Mouse (Mus musculus) adrenal gland, postnatal 10 days (tissue): Measurements from ENCODE around the gene Cabp1. TPM values are rescaled to one million over a fixed set of nuclear protein-coding genes. Genes with fewer than 3 reads are reported as not detected.
A peak's percentile ranks its signal among the peaks of the same experiment; 100 is the strongest.
"Not testable (repeated sequence)": the region's sequence is repeated elsewhere in the genome, so short reads cannot be mapped to it uniquely, and the experiment has no call there.

ENCODE experiments used
- DNase-seq: peaks from one replicate; pipeline ENCODE4 v3.0.0; 2021; ENCODE audit warnings: mixed read lengths
- total RNA-seq, 2 experiments: library from RNA; stranded (reverse); gene quantifications; 2 replicates each; pipeline ENCODE4 v1.2.3; 2021

Cabp1 gene
- total RNA-seq, 2 experiments from 2014 or later = 4.1 to 4.4 TPM

DNA sequence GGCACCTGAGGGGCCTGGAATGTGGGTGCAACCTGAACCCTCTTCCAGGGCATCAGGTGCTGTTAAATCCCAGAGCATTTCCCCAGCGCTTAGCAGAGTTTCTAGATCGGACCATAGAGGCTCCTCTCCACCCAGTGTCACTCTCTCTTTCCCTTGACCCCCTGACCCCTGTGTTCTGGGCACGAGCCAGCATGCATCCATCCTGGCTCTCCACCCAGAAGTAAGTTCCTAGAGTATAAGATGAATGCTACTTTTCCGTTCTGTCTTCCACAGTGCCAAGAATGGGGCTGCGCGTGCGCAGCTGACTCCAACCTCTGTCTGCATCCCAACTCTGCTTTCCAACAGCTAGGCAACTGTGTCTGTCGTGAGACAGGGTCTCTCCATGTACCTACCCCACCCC is 24.0 kb downstream of the Cabp1 start:
- no peak for DNase-seq

DNA sequence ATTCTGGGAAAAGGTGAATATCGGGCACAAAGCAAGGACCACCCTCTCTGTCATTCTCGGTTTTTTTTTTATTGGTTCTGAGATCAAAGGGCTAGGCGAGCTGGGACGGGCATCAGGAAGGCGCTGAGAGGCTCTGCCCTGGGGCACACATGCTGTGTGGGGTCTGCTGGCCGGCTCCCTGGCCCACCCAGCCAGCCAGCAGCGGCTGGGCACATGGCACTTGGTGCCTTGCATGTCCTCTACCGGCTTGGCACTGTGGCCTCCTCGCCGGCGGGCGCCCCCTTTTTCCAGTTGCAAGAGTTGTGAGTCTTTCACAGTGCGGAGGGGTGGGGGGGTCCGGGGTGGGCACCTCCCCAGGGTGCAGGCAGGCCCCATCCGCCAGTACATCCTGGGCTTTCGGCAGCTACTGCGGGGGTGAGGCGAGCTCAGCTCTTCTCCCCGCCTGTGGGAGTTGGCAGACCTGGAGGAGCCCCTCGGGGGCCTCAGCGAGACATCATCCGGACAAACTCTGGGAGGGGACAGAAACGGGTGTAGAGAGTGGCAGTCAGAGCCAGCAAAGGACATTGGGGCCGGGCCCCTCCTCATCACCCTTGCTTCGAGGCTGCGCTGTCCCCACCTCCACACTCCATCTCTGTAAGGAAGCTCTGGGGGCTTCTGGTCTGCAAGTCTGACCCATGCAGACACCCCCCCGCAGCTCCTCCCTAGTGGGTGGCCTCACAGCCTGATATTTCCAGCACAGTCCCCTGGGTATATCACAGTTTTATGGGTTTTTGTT is 25.4 kb downstream of the Cabp1 start:
- no peak for DNase-seq

- no peak for DNase-seq
Observed at GRCm38 (mm10) chr5:115167396-115167795, 26.8 kb downstream of the Cabp1 start.

DNA sequence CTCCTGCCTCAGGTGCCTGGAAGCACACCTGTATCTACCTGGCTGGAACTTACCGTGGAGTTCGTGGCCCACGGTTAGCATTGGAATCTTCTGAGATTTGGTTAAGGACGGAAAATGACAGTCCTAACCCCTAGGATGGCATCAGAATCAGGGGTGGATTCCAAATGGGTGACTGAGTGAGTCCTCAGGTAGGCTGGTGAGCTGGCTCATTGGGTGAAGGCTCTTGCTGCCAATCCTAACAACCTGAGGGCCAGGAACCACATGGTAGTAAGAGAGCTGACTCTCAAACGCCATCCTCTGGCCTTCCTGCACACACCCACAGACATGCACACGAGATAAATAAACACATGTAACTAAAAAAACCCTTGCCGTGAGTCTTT is 27.4 kb downstream of the Cabp1 start:
- DNase-seq = no peak

DNA sequence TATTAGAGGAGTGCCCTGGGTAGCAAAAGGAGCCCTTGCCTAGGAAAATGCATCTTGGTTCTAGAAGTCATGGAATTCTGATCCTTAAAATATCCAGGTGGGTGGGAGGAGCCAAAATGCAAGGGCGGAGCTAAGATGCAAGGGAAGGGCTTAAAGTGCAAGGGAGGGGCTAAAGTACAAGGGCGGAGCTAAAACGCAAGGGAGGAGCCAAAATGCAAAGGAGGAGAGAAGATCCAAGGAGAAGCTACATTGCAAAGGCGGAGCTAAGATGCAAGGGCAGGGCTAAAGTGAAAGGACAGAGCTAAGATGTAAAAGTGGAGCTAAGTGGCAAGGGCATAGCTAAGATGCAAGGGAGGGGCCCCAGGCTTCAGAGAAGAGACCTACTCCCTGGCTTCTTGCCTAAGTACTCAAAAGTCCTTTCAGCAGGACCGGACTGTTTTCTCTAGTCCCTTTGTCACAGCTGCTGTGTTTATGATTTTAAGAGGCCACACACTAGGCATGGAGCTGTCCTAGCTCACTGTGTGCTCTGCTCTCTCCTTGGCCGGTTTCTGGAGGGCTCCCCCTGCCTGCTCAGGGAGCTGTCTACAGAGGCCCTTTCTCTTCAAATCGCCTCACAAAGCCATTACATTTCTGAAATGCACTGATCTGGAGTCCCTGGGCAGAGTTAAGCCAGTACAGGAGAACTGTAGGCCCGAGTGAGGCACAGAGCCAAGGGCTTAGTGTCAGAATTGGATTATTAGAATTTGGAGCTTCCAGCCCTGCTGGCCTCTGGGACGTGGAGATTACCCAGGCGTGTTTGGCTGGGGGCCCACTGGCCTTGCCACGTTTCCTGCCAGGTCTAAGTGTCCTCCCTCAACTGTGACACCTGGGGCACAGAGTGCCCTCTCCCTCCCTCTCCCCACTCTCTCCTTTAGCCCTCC is 28.0 kb downstream of the Cabp1 start:
- no peak for DNase-seq

GRCm38 (mm10) chr5:115165351-115165750 is 28.8 kb downstream of the Cabp1 start:
- DNase-seq = no peak

GRCm38 (mm10) chr5:115164446-115164845 is 29.7 kb downstream of the Cabp1 start:
- not testable (repeated sequence) for DNase-seq

- peak; percentile 78 for DNase-seq
Observed at GRCm38 (mm10) chr5:115163563-115163962, 30.6 kb downstream of the Cabp1 start.

- DNase-seq = not testable (repeated sequence)
Observed at GRCm38 (mm10) chr5:115161940-115162279, 32.3 kb downstream of the Cabp1 start.

- DNase-seq = peak; percentile 63
Observed at GRCm38 (mm10) chr5:115161064-115161939, 32.9 kb downstream of the Cabp1 start.

GRCm38 (mm10) chr5:115160655-115161054 is 33.5 kb downstream of the Cabp1 start:
- no peak for DNase-seq

GRCm38 (mm10) chr5:115159165-115159564 is 35.0 kb downstream of the Cabp1 start:
- no peak for DNase-seq

- peak; percentile 99 for DNase-seq
Observed at GRCm38 (mm10) chr5:115158040-115158983, 35.9 kb downstream of the Cabp1 start, which contains the start of gene Mlec. Mlec (minus strand) TSS chr5:115158179.

- DNase-seq = peak; percentile 49
Observed at GRCm38 (mm10) chr5:115156933-115157589, 37.1 kb downstream of the Cabp1 start.

- DNase-seq = no peak
Observed at GRCm38 (mm10) chr5:115156401-115156800, 37.8 kb downstream of the Cabp1 start.

GRCm38 (mm10) chr5:115155831-115156230 is 38.4 kb downstream of the Cabp1 start:
- no peak for DNase-seq

DNA sequence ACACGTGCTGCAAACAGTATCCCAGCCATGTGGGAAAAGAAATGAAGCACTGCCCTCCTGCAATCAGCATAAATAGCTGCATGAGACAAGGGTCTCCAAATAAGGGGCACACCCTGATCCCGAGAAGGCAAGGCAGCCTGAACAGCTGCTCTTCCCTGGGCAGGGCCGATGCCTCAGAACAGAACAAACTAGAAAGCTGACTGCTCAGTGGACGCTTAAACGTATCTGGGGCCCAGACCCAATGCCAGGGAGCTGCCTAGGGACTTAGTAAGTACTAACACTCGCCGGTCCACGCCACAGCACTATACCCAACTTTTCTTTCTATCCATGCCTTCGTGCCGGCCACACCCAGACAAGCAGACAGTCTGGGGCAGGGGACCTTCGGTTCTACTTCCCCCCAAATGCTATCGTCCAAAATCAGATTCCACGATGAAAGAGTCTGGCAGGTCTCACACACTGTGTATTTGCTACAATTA is 39.0 kb downstream of the Cabp1 start:
- DNase-seq = no peak

DNA sequence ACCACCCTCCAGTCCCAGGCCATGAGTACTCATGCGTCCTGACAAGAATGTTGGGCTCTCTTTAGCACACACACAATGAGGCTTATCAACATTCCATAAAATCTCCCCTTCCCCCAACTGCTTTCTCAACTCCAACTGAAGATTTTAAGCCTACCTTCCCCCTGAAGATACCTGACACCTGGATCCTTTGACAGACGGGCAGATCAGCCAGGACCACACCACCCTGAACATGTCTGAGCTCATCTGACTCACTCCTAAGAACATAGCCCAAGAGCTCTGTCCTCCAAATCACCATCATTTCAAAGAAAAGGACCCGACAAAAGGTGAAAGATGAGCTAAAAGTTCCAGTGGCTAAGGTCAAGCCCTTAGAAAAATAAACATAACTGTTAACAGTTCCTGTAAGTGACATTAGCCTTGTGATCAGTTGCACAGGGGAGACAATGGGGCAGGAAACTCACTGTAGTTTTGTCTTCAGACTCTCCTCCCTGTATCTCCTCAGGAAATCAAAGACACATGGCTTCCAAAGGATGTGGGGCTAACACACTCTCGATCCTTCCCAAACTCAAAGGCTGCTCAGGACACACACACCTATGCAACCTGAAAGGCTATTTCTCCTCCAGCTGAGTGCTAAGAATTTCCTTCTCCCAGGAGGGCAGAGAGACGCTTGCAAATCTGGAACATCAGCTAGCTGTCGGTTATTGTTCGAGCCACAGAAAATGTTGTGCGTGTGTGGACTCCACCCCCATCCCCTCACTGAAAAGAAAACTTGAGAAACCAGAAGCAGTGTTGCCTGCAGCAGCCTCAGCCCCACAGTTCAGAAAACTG is 41.8 kb downstream of the Cabp1 start:
- DNase-seq = no peak

DNA sequence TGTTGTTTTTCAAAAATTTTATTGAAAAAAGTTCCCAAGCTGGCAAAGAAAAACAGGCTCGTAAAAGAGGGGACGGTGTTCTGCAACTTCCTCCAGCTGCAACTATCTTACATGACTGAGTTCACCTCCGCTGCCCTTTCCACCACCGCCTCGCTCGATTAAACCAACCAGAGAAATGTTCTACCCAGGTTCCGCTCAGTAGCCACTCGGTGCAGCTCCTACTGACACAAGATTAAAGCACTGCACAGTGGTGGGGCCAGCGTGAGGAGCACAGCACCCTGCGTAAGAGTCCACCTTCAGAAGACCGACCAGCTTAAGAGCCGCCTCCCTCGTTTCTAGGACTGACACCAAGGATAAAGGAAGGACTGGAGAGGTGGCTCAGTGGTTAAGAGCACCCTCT is 42.7 kb downstream of the Cabp1 start:
- no peak for DNase-seq
